Mouse (Mus musculus): ENCODE measurements around the gene Slc25a13. TPM values are rescaled to one million over a fixed set of nuclear protein-coding genes. Genes with fewer than 3 reads are reported as not detected.

Slc25a13 gene
- polyA plus RNA-seq, 1 experiment from 2014 or later, result 6.9 TPM

- no peaks in the 10 kb centered on the region for H3K4me1 ChIP-seq (ENCODE audit: control insufficient read depth, insufficient read depth, low read length)
- no peak for ATAC-seq (ENCODE audit: low FRiP score, low TSS enrichment)
- H3K4me2 ChIP-seq (ENCODE audit: low read length), result no peak overlapping the region
- H3K9me3 ChIP-seq (ENCODE audit: control insufficient read depth, low read length), result no peaks in the 10 kb centered on the region
- 79% methylated on average over 7 of the region's 7 CpGs for WGBS
- H3K27ac ChIP-seq (replicated peaks; ENCODE audit: low read depth, low read length), result no peak overlapping the region
- H3K36me3 ChIP-seq (ENCODE audit: control insufficient read depth, insufficient read depth, low read length), result no peaks in the 10 kb centered on the region
- DNase-seq, result no peak
- H3K27me3 ChIP-seq (ENCODE audit: control insufficient read depth, insufficient read depth, low read length), result no peaks in the 10 kb centered on the region
- H3K9ac ChIP-seq (replicated peaks; ENCODE audit: low read length), result no peak overlapping the region
- no peak overlapping the region for H3K4me3 ChIP-seq (replicated peaks; ENCODE audit: low read depth, low read length)
Measured at GRCm38 (mm10) chr6:6222721-6223120, 5.7 kb upstream of the Slc25a13 start.

GRCm38 (mm10) chr6:6220574-6220973 lies 3.6 kb upstream of the Slc25a13 start:
- no peak overlapping the region for H3K4me3 ChIP-seq (replicated peaks; ENCODE audit: low read depth, low read length)
- ATAC-seq (ENCODE audit: low FRiP score, low TSS enrichment), result no peak
- no peak overlapping the region for H3K9ac ChIP-seq (replicated peaks; ENCODE audit: low read length)
- no peak for DNase-seq
- H3K4me2 ChIP-seq (ENCODE audit: low read length), result no peak overlapping the region
- H3K9me3 ChIP-seq (ENCODE audit: control insufficient read depth, low read length), result no peaks in the 10 kb centered on the region
- 90% methylated on average over 3 of the region's 3 CpGs for WGBS
- no peaks in the 10 kb centered on the region for H3K27me3 ChIP-seq (ENCODE audit: control insufficient read depth, insufficient read depth, low read length)
- peaks cover 3% of the 10 kb centered on the region; the same call in 1 of the 2 replicates for H3K4me1 ChIP-seq (ENCODE audit: control insufficient read depth, insufficient read depth, low read length)
- H3K36me3 ChIP-seq (ENCODE audit: control insufficient read depth, insufficient read depth, low read length), result no peaks in the 10 kb centered on the region
- H3K27ac ChIP-seq (replicated peaks; ENCODE audit: low read depth, low read length), result no peak overlapping the region

- WGBS, result 87% methylated on average over 12 of the region's 12 CpGs
Measured at GRCm38 (mm10) chr6:6219661-6220370, 2.8 kb upstream of the Slc25a13 start.

GRCm38 (mm10) chr6:6217286-6217625 lies 283 bp upstream of the Slc25a13 start:
- Histone ChIP-seq H3K27ac (replicated peaks; ENCODE audit: low read depth, low read length) (no peak overlapping the region), H3K9me3 (ENCODE audit: control insufficient read depth, low read length) (no peaks in the 10 kb centered on the region), H3K4me2 (ENCODE audit: low read length) (peak overlapping the region; percentile 97), H3K27me3 (ENCODE audit: control insufficient read depth, insufficient read depth, low read length) (no peaks in the 10 kb centered on the region), H3K36me3 (ENCODE audit: control insufficient read depth, insufficient read depth, low read length) (no peaks in the 10 kb centered on the region), H3K4me1 (ENCODE audit: control insufficient read depth, insufficient read depth, low read length) (peaks cover 3% of the 10 kb centered on the region; the same call in 1 of the 2 replicates), H3K4me3 (replicated peaks; ENCODE audit: low read depth, low read length) (peak overlapping the region; percentile 49), H3K9ac (replicated peaks; ENCODE audit: low read length) (peak overlapping the region; percentile 54)
- DNase-seq, result no peak
- WGBS, result 10% methylated on average over 5 of the region's 5 CpGs
- ATAC-seq (ENCODE audit: low FRiP score, low TSS enrichment), result no peak

More at GRCm38 (mm10) chr6:6219661-6220370, 2.8 kb upstream of the Slc25a13 start:
- Histone ChIP-seq H3K27me3 (ENCODE audit: control insufficient read depth, insufficient read depth, low read length) (no peaks in the 10 kb centered on the region), H3K4me2 (ENCODE audit: low read length) (no peak overlapping the region), H3K27ac (replicated peaks; ENCODE audit: low read depth, low read length) (no peak overlapping the region), H3K36me3 (ENCODE audit: control insufficient read depth, insufficient read depth, low read length) (no peaks in the 10 kb centered on the region), H3K9me3 (ENCODE audit: control insufficient read depth, low read length) (no peaks in the 10 kb centered on the region), H3K9ac (replicated peaks; ENCODE audit: low read length) (no peak overlapping the region), H3K4me3 (replicated peaks; ENCODE audit: low read depth, low read length) (no peak overlapping the region), H3K4me1 (ENCODE audit: control insufficient read depth, insufficient read depth, low read length) (peaks cover 3% of the 10 kb centered on the region; the same call in 1 of the 2 replicates)
- DNase-seq, result no peak
- no peak for ATAC-seq (ENCODE audit: low FRiP score, low TSS enrichment)

- H3K36me3 ChIP-seq (ENCODE audit: control insufficient read depth, insufficient read depth, low read length), result no peaks in the 10 kb centered on the region
- peaks cover 3% of the 10 kb centered on the region; the same call in 1 of the 2 replicates for H3K4me1 ChIP-seq (ENCODE audit: control insufficient read depth, insufficient read depth, low read length)
- WGBS, result 36% methylated on average over 5 of the region's 5 CpGs
- ATAC-seq (ENCODE audit: low FRiP score, low TSS enrichment), result no peak
- peak overlapping the region; percentile 97 for H3K4me2 ChIP-seq (ENCODE audit: low read length)
- no peak overlapping the region for H3K27ac ChIP-seq (replicated peaks; ENCODE audit: low read depth, low read length)
- peak overlapping the region; percentile 49 for H3K4me3 ChIP-seq (replicated peaks; ENCODE audit: low read depth, low read length)
- H3K27me3 ChIP-seq (ENCODE audit: control insufficient read depth, insufficient read depth, low read length), result no peaks in the 10 kb centered on the region
- no peaks in the 10 kb centered on the region for H3K9me3 ChIP-seq (ENCODE audit: control insufficient read depth, low read length)
- H3K9ac ChIP-seq (replicated peaks; ENCODE audit: low read length), result peak overlapping the region; percentile 54; the same call in 1 of the 2 replicates
- no peak for DNase-seq
Measured at GRCm38 (mm10) chr6:6216120-6216506, 860 bp downstream of the Slc25a13 start.

GRCm38 (mm10) chr6:6212360-6213310 lies 4.3 kb downstream of the Slc25a13 start:
- H3K27me3 ChIP-seq (ENCODE audit: control insufficient read depth, insufficient read depth, low read length), result no peaks in the 10 kb centered on the region
- H3K4me2 ChIP-seq (ENCODE audit: low read length), result no peak overlapping the region
- peaks cover 3% of the 10 kb centered on the region; the same call in 1 of the 2 replicates for H3K4me1 ChIP-seq (ENCODE audit: control insufficient read depth, insufficient read depth, low read length)
- no peak for DNase-seq
- H3K27ac ChIP-seq (replicated peaks; ENCODE audit: low read depth, low read length), result no peak overlapping the region
- ATAC-seq (ENCODE audit: low FRiP score, low TSS enrichment), result no peak
- H3K9ac ChIP-seq (replicated peaks; ENCODE audit: low read length), result no peak overlapping the region
- H3K9me3 ChIP-seq (ENCODE audit: control insufficient read depth, low read length), result no peaks in the 10 kb centered on the region
- H3K36me3 ChIP-seq (ENCODE audit: control insufficient read depth, insufficient read depth, low read length), result no peaks in the 10 kb centered on the region
- WGBS, result 88% methylated on average over 8 of the region's 8 CpGs
- H3K4me3 ChIP-seq (replicated peaks; ENCODE audit: low read depth, low read length), result no peak overlapping the region

GRCm38 (mm10) chr6:6211958-6212357 lies 5.0 kb downstream of the Slc25a13 start:
- Histone ChIP-seq H3K9me3 (ENCODE audit: control insufficient read depth, low read length) (no peaks in the 10 kb centered on the region), H3K9ac (replicated peaks; ENCODE audit: low read length) (no peak overlapping the region), H3K4me1 (ENCODE audit: control insufficient read depth, insufficient read depth, low read length) (peaks cover 3% of the 10 kb centered on the region; the same call in 1 of the 2 replicates), H3K36me3 (ENCODE audit: control insufficient read depth, insufficient read depth, low read length) (no peaks in the 10 kb centered on the region), H3K27ac (replicated peaks; ENCODE audit: low read depth, low read length) (no peak overlapping the region), H3K4me3 (replicated peaks; ENCODE audit: low read depth, low read length) (no peak overlapping the region), H3K4me2 (ENCODE audit: low read length) (no peak overlapping the region), H3K27me3 (ENCODE audit: control insufficient read depth, insufficient read depth, low read length) (no peaks in the 10 kb centered on the region)
- DNase-seq (no peak), ATAC-seq (ENCODE audit: low FRiP score, low TSS enrichment) (no peak)
- 92% methylated on average over 3 of the region's 3 CpGs for WGBS

GRCm38 (mm10) chr6:6210637-6211036 lies 6.3 kb downstream of the Slc25a13 start:
- Histone ChIP-seq H3K36me3 (ENCODE audit: control insufficient read depth, insufficient read depth, low read length) (no peaks in the 10 kb centered on the region), H3K4me3 (replicated peaks; ENCODE audit: low read depth, low read length) (no peak overlapping the region), H3K4me1 (ENCODE audit: control insufficient read depth, insufficient read depth, low read length) (no peaks in the 10 kb centered on the region), H3K9ac (replicated peaks; ENCODE audit: low read length) (no peak overlapping the region), H3K27ac (replicated peaks; ENCODE audit: low read depth, low read length) (no peak overlapping the region), H3K9me3 (ENCODE audit: control insufficient read depth, low read length) (no peaks in the 10 kb centered on the region), H3K4me2 (ENCODE audit: low read length) (no peak overlapping the region), H3K27me3 (ENCODE audit: control insufficient read depth, insufficient read depth, low read length) (no peaks in the 10 kb centered on the region)
- DNase-seq (no peak), ATAC-seq (ENCODE audit: low FRiP score, low TSS enrichment) (no peak)
- 95% methylated on average over 7 of the region's 7 CpGs for WGBS

All from midbrain, embryonic 14.5 days (tissue).